Mouse (Mus musculus): ENCODE results near the gene Myo9a.

GRCm38 (mm10) chr9:59930248-59930647 is 179.6 kb downstream of the Myo9a start:
- TF ChIP-seq CTCF (conservative IDR thresholded peaks at IDR 0.05; ENCODE audit: low read length) (no peak), NANOG (IDR thresholded peaks at IDR 0.05; ENCODE audit: borderline replicate concordance, low read length) (no peak)

Data from E14TG2a.4 (cell line).